Mouse (Mus musculus): ENCODE measurements at regions not wholly inside any gene's neighbourhood (a gene's known extent, or its start where the extent isn't known, plus 50 kb on each side); places are given as distances from the start of the nearest gene placed in this dataset.
A peak's percentile ranks its signal among the peaks of the same experiment; 100 is the strongest.

- Histone ChIP-seq H3K9ac (replicated peaks) (no peak overlapping the region), H3K27ac (no peak overlapping the region), H3K36me3 (replicated peaks; ENCODE audit: control insufficient read depth, insufficient read depth, low read depth) (no peaks in the 10 kb centered on the region), H3K27me3 (ENCODE audit: control insufficient read depth, insufficient read depth, low read length) (no peaks in the 10 kb centered on the region), H3K4me2 (ENCODE audit: low read depth) (no peak overlapping the region), H3K9me3 (ENCODE audit: control insufficient read depth, low read length) (no peaks in the 10 kb centered on the region), H3K4me3 (ENCODE audit: insufficient read depth in 1 of 2, low read depth in 2 of 2, low read length in 2 of 2) (no peak overlapping the region), H3K4me1 (replicated peaks; ENCODE audit: control insufficient read depth in 2 of 2, insufficient read depth in 2 of 2, low read length in 1 of 2) (no peaks in the 10 kb centered on the region)
- no peak for DNase-seq (ENCODE audit: low read depth in 3 of 3, low spot score in 3 of 3)
- no peak for ATAC-seq (ENCODE audit: insufficient read depth)
- TF ChIP-seq EP300 (IDR thresholded peaks at IDR 0.05; ENCODE audit: low read depth) (no peak), CTCF (IDR thresholded peaks at IDR 0.05; ENCODE audit: low read depth) (no peak)
These were observed 3850.8 kb downstream of the 9330182O14Rik start for GRCm38 (mm10) chr15:43984991-43985390.

- H3K9ac ChIP-seq (replicated peaks) = no peak overlapping the region
- H3K4me3 ChIP-seq (ENCODE audit: insufficient read depth in 1 of 2, low read depth in 2 of 2, low read length in 2 of 2) = no peak overlapping the region
- no peak overlapping the region for H3K27ac ChIP-seq
- H3K9me3 ChIP-seq (ENCODE audit: control insufficient read depth, low read length) = no peaks in the 10 kb centered on the region
- WGBS (ENCODE audit: insufficient replicate concordance) = 42% methylated on average over 1 of the region's 1 CpGs
- no peaks in the 10 kb centered on the region for H3K4me1 ChIP-seq (replicated peaks; ENCODE audit: control insufficient read depth in 2 of 2, insufficient read depth in 2 of 2, low read length in 1 of 2)
- no peaks in the 10 kb centered on the region for H3K36me3 ChIP-seq (replicated peaks; ENCODE audit: control insufficient read depth, insufficient read depth, low read depth)
- DNase-seq (ENCODE audit: low read depth in 3 of 3, low spot score in 3 of 3) (no peak), ATAC-seq (ENCODE audit: insufficient read depth) (no peak)
- peak; percentile 33; the same call in 1 of the 2 replicates for TF ChIP-seq CTCF (IDR thresholded peaks at IDR 0.05; ENCODE audit: low read depth)
- no peak for TF ChIP-seq EP300 (IDR thresholded peaks at IDR 0.05; ENCODE audit: low read depth)
- no peaks in the 10 kb centered on the region for H3K27me3 ChIP-seq (ENCODE audit: control insufficient read depth, insufficient read depth, low read length)
- no peak overlapping the region for H3K4me2 ChIP-seq (ENCODE audit: low read depth)
These were observed 3857.1 kb downstream of the 9330182O14Rik start for GRCm38 (mm10) chr15:43991229-43991628.

GRCm38 (mm10) chr15:43992936-43993335 is 3858.8 kb downstream of the 9330182O14Rik start:
- Histone ChIP-seq H3K9me3 (ENCODE audit: control insufficient read depth, low read length) (no peaks in the 10 kb centered on the region), H3K4me1 (replicated peaks; ENCODE audit: control insufficient read depth in 2 of 2, insufficient read depth in 2 of 2, low read length in 1 of 2) (no peaks in the 10 kb centered on the region), H3K4me3 (ENCODE audit: insufficient read depth in 1 of 2, low read depth in 2 of 2, low read length in 2 of 2) (no peak overlapping the region), H3K9ac (replicated peaks) (no peak overlapping the region), H3K4me2 (ENCODE audit: low read depth) (no peak overlapping the region), H3K36me3 (replicated peaks; ENCODE audit: control insufficient read depth, insufficient read depth, low read depth) (no peaks in the 10 kb centered on the region), H3K27me3 (ENCODE audit: control insufficient read depth, insufficient read depth, low read length) (no peaks in the 10 kb centered on the region), H3K27ac (no peak overlapping the region)
- ATAC-seq (ENCODE audit: insufficient read depth) (no peak), DNase-seq (ENCODE audit: low read depth in 3 of 3, low spot score in 3 of 3) (no peak)
- TF ChIP-seq EP300 (IDR thresholded peaks at IDR 0.05; ENCODE audit: low read depth) (no peak), CTCF (IDR thresholded peaks at IDR 0.05; ENCODE audit: low read depth) (no peak)

- no peak for DNase-seq (ENCODE audit: low read depth in 3 of 3, low spot score in 3 of 3)
- Histone ChIP-seq H3K4me3 (ENCODE audit: insufficient read depth in 1 of 2, low read depth in 2 of 2, low read length in 2 of 2) (no peak overlapping the region), H3K9ac (replicated peaks) (no peak overlapping the region), H3K36me3 (replicated peaks; ENCODE audit: control insufficient read depth, insufficient read depth, low read depth) (no peaks in the 10 kb centered on the region), H3K27ac (no peak overlapping the region), H3K9me3 (ENCODE audit: control insufficient read depth, low read length) (no peaks in the 10 kb centered on the region), H3K27me3 (ENCODE audit: control insufficient read depth, insufficient read depth, low read length) (no peaks in the 10 kb centered on the region), H3K4me1 (replicated peaks; ENCODE audit: control insufficient read depth in 2 of 2, insufficient read depth in 2 of 2, low read length in 1 of 2) (no peaks in the 10 kb centered on the region), H3K4me2 (ENCODE audit: low read depth) (no peak overlapping the region)
- no peak for ATAC-seq (ENCODE audit: insufficient read depth)
- 41% methylated on average over 6 of the region's 6 CpGs for WGBS (ENCODE audit: insufficient replicate concordance)
- no peak for TF ChIP-seq EP300 (IDR thresholded peaks at IDR 0.05; ENCODE audit: low read depth)
- no peak for TF ChIP-seq CTCF (IDR thresholded peaks at IDR 0.05; ENCODE audit: low read depth)
These were observed 3892.4 kb downstream of the 9330182O14Rik start for GRCm38 (mm10) chr15:44026468-44027028.

GRCm38 (mm10) chr15:44035900-44036299 is 3901.7 kb downstream of the 9330182O14Rik start:
- Histone ChIP-seq H3K4me2 (ENCODE audit: low read depth) (no peak overlapping the region), H3K27me3 (ENCODE audit: control insufficient read depth, insufficient read depth, low read length) (no peaks in the 10 kb centered on the region), H3K36me3 (replicated peaks; ENCODE audit: control insufficient read depth, insufficient read depth, low read depth) (no peaks in the 10 kb centered on the region), H3K4me3 (ENCODE audit: insufficient read depth in 1 of 2, low read depth in 2 of 2, low read length in 2 of 2) (no peak overlapping the region), H3K9ac (replicated peaks) (no peak overlapping the region), H3K27ac (no peak overlapping the region), H3K9me3 (ENCODE audit: control insufficient read depth, low read length) (no peaks in the 10 kb centered on the region), H3K4me1 (replicated peaks; ENCODE audit: control insufficient read depth in 2 of 2, insufficient read depth in 2 of 2, low read length in 1 of 2) (no peaks in the 10 kb centered on the region)
- DNase-seq (ENCODE audit: low read depth in 3 of 3, low spot score in 3 of 3) (no peak), ATAC-seq (ENCODE audit: insufficient read depth) (no peak)
- TF ChIP-seq CTCF (IDR thresholded peaks at IDR 0.05; ENCODE audit: low read depth) (no peak), EP300 (IDR thresholded peaks at IDR 0.05; ENCODE audit: low read depth) (no peak)

All from liver, embryonic 14.5 days (tissue).